Mouse (Mus musculus) spleen, postnatal 14 days (tissue): Measurements from ENCODE around the gene Atp5h.
"Not testable (repeated sequence)": the region's sequence is repeated elsewhere in the genome, so short reads cannot be mapped to it uniquely, and the experiment has no call there.

Source experiments
- DNase-seq, 2 experiments: peaks; one replicate each; pipeline ENCODE4 v3.0.0; 2021 to 2022; ENCODE audit warnings: low spot score in 2 of 2

Gene Atp5h

GRCm38 (mm10) chr11:115400126-115400525 lies 19.6 kb downstream of the Atp5h start:
- no peak for DNase-seq

- no peak for DNase-seq
Measured at GRCm38 (mm10) chr11:115398085-115398484, 21.7 kb downstream of the Atp5h start.

- DNase-seq = no peak
Measured at GRCm38 (mm10) chr11:115393721-115394325, 25.9 kb downstream of the Atp5h start.

- DNase-seq = no peak
Measured at GRCm38 (mm10) chr11:115391358-115391757, 28.4 kb downstream of the Atp5h start.

GRCm38 (mm10) chr11:115386859-115387258 lies 32.9 kb downstream of the Atp5h start:
- not testable (repeated sequence) for DNase-seq

- DNase-seq = no peak
Measured at GRCm38 (mm10) chr11:115384587-115384986, 35.2 kb downstream of the Atp5h start.

GRCm38 (mm10) chr11:115383701-115384474 lies 35.9 kb downstream of the Atp5h start:
- no peak for DNase-seq

GRCm38 (mm10) chr11:115382891-115383290 lies 36.9 kb downstream of the Atp5h start:
- DNase-seq = no peak

- DNase-seq = no peak
Measured at GRCm38 (mm10) chr11:115381743-115382539, 37.8 kb downstream of the Atp5h start, which contains the start of gene Cdr2l. Gene Cdr2l (plus strand): TSS chr11:115381916.

- DNase-seq = no peak
Measured at GRCm38 (mm10) chr11:115381276-115381675, 38.5 kb downstream of the Atp5h start.

- DNase-seq = no peak
Measured at GRCm38 (mm10) chr11:115377854-115378253, 41.9 kb downstream of the Atp5h start.

- no peak for DNase-seq
Measured at GRCm38 (mm10) chr11:115377254-115377653, 42.5 kb downstream of the Atp5h start.

- DNase-seq = no peak
Measured at GRCm38 (mm10) chr11:115376722-115377121, 43.0 kb downstream of the Atp5h start.

GRCm38 (mm10) chr11:115374695-115375425 lies 44.9 kb downstream of the Atp5h start:
- DNase-seq = no peak

- DNase-seq = no peak
Measured at GRCm38 (mm10) chr11:115373805-115374694, 45.7 kb downstream of the Atp5h start.

GRCm38 (mm10) chr11:115372737-115373136 lies 47.0 kb downstream of the Atp5h start:
- DNase-seq = no peak

GRCm38 (mm10) chr11:115372015-115372414 lies 47.7 kb downstream of the Atp5h start:
- no peak for DNase-seq

GRCm38 (mm10) chr11:115371354-115371753 lies 48.4 kb downstream of the Atp5h start:
- no peak for DNase-seq

GRCm38 (mm10) chr11:115370368-115370767 lies 49.4 kb downstream of the Atp5h start:
- no peak for DNase-seq

GRCm38 (mm10) chr11:115367395-115367944 lies 52.3 kb downstream of the Atp5h start, which contains the start of gene Hid1:
Gene Hid1 (minus strand): TSS chr11:115367756.
- peak; percentile 51 to 59 for DNase-seq
